Mouse (Mus musculus): ENCODE data around the gene Hist1h2af.
"Not testable (repeated sequence)": the region's sequence is repeated elsewhere in the genome, so short reads cannot be mapped to it uniquely, and the experiment has no call there.

DNA sequence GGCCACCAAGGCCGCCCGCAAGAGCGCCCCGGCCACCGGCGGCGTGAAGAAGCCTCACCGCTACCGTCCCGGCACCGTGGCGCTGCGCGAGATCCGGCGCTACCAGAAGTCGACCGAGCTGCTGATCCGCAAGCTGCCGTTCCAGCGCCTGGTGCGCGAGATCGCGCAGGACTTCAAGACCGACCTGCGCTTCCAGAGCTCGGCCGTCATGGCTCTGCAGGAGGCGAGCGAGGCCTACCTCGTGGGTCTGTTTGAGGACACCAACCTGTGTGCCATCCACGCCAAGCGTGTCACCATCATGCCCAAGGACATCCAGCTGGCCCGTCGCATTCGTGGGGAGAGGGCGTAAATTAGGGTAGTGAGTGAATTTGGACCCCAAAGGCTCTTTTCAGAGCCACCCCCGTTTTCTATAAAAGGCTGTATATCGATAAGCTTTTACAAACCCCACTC, 42.2 kb downstream of the Hist1h2af start:
- not testable (repeated sequence) for TF ChIP-seq CTCF (IDR thresholded peaks at IDR 0.05; ENCODE audit: low read depth, low read length); GATA1 (IDR thresholded peaks at IDR 0.05; ENCODE audit: borderline replicate concordance, low read length); GATA2 (IDR thresholded peaks at IDR 0.05; ENCODE audit: borderline replicate concordance, low read depth, low read length)

Measured in G1E (cell line).